Mouse (Mus musculus): ENCODE results near the gene F12.

F12 gene

DNA sequence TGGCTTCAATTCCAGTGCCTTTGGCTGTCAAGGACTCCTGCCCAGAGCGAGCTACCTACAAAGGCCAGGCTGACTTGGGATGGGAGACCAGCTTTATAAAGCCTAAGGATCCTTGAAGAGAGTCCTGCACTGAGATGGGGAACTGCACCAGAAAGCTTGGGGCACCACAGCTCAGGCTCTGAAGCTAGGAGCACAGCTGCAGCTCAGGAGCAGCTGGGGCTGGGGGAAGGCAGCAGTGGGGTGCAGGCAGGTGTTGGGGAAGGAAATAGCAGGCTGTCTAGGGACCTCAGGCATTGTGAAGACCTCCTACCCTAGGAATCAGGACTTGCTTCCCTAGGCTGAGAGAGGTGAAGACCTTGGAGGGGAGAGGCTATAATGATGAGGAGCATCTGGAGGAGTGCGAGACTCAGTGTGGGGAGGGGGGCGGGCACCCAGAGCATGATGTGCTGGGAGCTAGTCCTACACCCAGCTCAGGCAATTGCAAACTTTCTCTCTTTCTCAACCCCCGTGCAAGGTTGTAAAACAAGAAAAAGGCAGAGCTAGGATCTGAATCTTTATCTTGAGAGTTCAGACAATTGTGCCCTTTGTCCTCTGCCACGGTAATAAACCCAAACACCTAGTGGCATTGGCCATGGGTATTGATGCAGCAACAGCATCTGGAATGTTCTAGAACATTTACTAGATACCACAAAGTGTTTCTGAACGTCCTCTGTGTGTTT is 52.2 kb downstream of the F12 start:
- intact Hi-C loops (cut with DNase I): no loop called here

DNA sequence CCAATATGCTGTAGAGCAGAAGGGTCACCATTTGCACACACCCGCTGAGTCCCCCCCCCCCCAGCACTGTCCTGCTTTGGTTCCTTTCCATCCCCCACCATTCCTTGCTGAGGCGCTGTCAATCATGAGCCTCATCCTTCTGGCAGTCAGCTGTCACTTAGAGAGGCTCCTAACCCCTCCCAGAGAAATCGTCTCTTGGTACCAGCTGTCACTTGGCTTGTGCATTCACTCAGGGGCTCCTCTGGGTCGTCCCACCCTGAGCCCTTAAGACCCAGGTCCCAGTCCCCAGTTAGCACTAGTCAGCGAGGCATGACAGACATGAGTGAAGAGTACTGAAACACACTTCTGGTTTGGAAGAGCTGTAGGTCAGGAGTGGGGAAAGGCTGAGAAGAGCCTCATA is 54.9 kb downstream of the F12 start:
- intact Hi-C loops (cut with DNase I): no loop called here

DNA sequence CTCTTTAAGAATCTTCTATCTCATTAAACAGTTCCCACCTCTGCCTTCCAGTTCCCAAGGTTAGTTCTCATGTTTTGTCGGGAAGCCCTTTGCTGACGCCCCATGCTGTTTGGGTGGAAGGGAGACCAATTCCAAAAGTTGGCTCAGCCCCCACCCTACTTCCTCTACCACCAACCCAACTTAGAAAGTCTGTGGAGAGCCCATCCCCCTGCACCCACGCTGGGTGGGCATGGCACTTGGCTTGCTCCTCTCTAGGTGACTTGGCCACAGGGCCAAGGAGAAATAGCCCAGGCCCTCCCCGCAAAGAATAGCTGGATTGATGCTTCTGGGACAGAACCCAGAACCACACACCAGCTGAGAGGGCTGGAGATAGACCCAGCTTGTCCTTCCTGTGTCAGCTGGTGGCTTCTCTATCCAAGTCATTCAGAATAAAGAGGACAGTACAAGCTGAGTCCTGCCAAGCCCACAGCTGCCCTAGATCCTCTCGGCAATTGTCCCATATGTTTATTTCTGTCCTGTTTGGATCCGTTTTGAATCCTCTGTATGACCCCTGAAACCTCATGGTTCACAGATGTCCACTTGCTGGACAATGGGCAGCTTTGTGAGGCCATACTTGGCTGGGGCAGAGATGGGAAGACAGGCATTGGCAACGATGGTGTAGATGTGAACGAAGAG is 55.4 kb downstream of the F12 start:
- intact Hi-C loops (cut with DNase I): no loop called here

- intact Hi-C loops (cut with DNase I): no loop called here
Measured at GRCm38 (mm10) chr13:55370234-55370633, 56.4 kb downstream of the F12 start.

- intact Hi-C loops (cut with DNase I): no loop called here
Measured at GRCm38 (mm10) chr13:55369531-55370114, 57.0 kb downstream of the F12 start, which contains the start of gene Rgs14. Rgs14 (plus strand) TSS chr13:55369732.

DNA sequence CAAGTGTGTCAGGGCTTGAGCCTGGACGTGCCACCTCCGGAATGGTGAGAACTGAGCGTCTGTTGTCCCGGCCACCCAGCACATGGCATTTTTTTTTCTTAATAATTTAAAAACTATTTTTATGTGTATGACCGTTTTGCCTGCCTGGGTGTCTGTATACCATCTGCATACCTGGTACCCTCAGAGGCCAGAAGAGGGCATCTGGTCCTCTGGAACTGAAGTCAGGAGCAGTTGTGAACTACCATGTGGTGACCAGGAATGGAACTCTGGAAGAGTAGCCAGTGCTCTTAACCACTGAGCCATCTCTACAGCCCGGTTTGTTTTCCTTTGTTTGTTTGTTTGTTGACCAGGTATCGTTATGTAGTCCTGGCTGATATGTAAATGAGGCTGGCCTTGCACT is 58.2 kb downstream of the F12 start:
- intact Hi-C loops (cut with DNase I): no loop called here

Small RNAs within 50 kb of the gene (microRNA-seq; reads per million reads assigned to microRNA genes)
- gene Mir6943: 0.69 to 1.7 reads per million in 2 experiments
